Mouse (Mus musculus): Measurements from ENCODE around the gene Gm3676.
"Not testable (repeated sequence)": the region's sequence is repeated elsewhere in the genome, so short reads cannot be mapped to it uniquely, and the experiment has no call there.

The Gm3676 gene

DNA sequence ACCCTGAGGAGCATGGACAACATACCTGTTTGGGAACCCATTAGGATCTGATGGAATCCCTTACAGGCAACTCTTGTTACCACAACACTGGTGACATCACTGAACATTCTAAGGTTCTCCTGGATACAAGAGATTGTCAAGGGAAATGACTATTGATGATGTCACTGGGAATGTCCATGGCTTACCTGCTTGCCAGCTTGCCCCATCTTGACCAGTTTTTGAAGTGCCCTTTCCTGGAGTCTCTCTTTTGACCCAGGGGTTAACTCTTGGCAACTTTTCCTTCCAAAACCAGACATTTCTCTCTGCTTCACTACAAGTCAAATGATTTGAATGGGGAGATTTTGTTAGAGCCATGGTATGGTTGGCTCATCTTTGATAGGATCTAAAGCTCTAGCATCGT, at the start of gene Gm3676:
Gm3676 (minus strand) TSS at position 101 of the 400 bp plus-strand sequence.
- in situ Hi-C loops (cut with MboI, MseI) = loop anchor here (25.0 kb wide), 2 partner anchors 116 to 1366 kb away; partner anchors contain the start of genes Gm10376, Gm47189 and Gm7929

GRCm38 (mm10) chr14:41648176-41648575, 1.9 kb upstream of the Gm3676 start:
- in situ Hi-C loops (cut with MboI, MseI) = loop anchor here (25.0 kb wide), 2 partner anchors 114 to 1364 kb away; partner anchors contain the start of genes Gm10376, Gm47189 and Gm7929

DNA sequence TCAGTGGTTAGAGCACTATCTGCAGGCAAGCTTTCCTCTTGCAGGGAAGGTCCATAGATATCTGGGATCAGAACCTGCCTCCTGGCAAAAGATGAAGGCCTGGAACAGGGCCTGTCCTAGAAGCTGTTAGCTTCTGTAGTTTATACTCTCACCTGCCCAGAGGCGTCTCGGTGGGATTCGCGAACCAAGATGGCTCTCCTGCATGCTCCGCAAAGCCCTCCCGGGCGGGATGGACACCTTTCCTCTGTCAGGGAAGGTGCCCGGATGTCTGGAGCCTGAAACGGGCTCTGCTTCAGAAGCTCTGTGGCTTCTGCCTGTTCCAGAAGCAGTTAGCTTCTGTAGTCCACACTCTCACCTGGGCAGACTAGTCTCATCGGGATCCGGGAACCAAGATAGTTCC, 16.1 kb downstream of the Gm3676 start:
- in situ Hi-C loops (cut with MboI, MseI) = loop anchor here (5.0 to 25.0 kb wide), 3 partner anchors 132 to 1702 kb away; partner anchors contain the start of genes Gm10376, Gm47189 and Gm7929

- in situ Hi-C loops (cut with MboI, MseI) = loop anchor here (5.0 kb wide), 1 partner anchor 1953 kb away; the partner anchor contains the start of gene Gm17654
These were observed 21.8 kb downstream of the Gm3676 start, which contains the start of gene Gm3072 for GRCm38 (mm10) chr14:41624512-41624911. Gene Gm3072, minus strand, starts transcription at chr14:41624612.

GRCm38 (mm10) chr14:41622535-41622934, 23.8 kb downstream of the Gm3676 start:
- in situ Hi-C loops (cut with MboI, MseI) = loop anchor here (5.0 kb wide), 1 partner anchor 1955 kb away; the partner anchor contains the start of gene Gm17654

- in situ Hi-C loops (cut with MboI, MseI) = loop anchor here (5.0 kb wide), 1 partner anchor 1712 kb away; no protein-coding TSS in a partner anchor
These were observed 35.6 kb downstream of the Gm3676 start for GRCm38 (mm10) chr14:41610690-41611089.

DNA sequence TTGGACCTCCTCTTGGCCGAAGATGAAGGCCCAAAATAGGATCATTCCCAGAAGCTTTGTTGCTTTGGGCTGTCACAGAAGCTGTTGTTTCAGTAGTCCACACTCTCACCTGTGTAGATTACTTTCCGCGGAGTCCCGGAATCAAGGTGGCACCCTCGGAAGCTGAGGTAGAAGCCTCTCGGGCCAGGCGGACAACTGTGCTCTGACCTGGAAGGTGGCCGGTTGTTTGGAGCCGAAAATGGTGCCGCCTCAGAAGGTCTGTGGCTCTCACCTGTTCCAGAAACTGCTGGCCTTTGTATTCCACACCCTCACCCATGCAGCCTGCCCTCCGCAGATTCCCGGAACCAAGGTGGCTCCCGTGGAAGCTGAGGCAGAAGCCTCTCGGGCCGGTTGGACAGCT, 45.4 kb downstream of the Gm3676 start:
- in situ Hi-C loops (cut with MboI, MseI) = not testable (repeated sequence)
